Mouse (Mus musculus) intestine, postnatal 0 days (tissue): ENCODE results near the gene Cpeb3. TPM values are rescaled to one million over a fixed set of nuclear protein-coding genes. Genes with fewer than 3 reads are reported as not detected.

Source experiments
- ATAC-seq: fragments of 200-750 bp; cut with Nextera tagmentation; 2 replicates; pipeline ENCODE4 v1.8.0; 2017; ENCODE audit warnings: mild to moderate bottlenecking, moderate TSS enrichment, moderate library complexity
- H3K27ac ChIP-seq: fragments of 300-500 bp; sonication (generic); 2 replicates; pipeline ENCODE4 v1.5.1; 2014; ENCODE audit warnings: mild to moderate bottlenecking, low read depth, low read length, moderate library complexity
- H3K27me3 ChIP-seq: fragments of 300-500 bp; sonication (generic); replicated peaks from 2 replicates; pipeline ENCODE4 v1.6.1; 2014; ENCODE audit warnings: low read length, mixed read lengths; ENCODE audit not compliant: control insufficient read depth, insufficient read depth
- H3K36me3 ChIP-seq: fragments of 300-500 bp; sonication (generic); 2 replicates; pipeline ENCODE4 v1.6.1; 2014; ENCODE audit warnings: mild to moderate bottlenecking, moderate library complexity; ENCODE audit not compliant: control insufficient read depth, insufficient read depth
- H3K4me1 ChIP-seq: fragments of 300-500 bp; sonication (generic); replicated peaks from 2 replicates; pipeline ENCODE4 v1.6.1; 2014; ENCODE audit warnings: antibody characterized with exemption, low read length, mixed read lengths; ENCODE audit not compliant: control insufficient read depth, insufficient read depth
- H3K4me2 ChIP-seq: fragments of 300-500 bp; sonication (generic); replicated peaks from 2 replicates; pipeline ENCODE4 v1.6.1; 2014; ENCODE audit warnings: low read depth, mild to moderate bottlenecking, moderate library complexity
- H3K4me3 ChIP-seq: fragments of 300-500 bp; sonication (generic); 2 replicates; pipeline ENCODE4 v1.5.1; 2014; ENCODE audit warnings: low read depth, low read length
- H3K9ac ChIP-seq: fragments of 300-500 bp; sonication (generic); 2 replicates; pipeline ENCODE4 v1.6.1; 2014; ENCODE audit warnings: mild to moderate bottlenecking, low read depth, low read length
- H3K9me3 ChIP-seq: fragments of 300-500 bp; sonication (generic); 2 replicates; pipeline ENCODE4 v1.6.1; 2016; ENCODE audit warnings: mixed run types; ENCODE audit not compliant: control insufficient read depth
- CTCF ChIP-seq: sonication (generic); IDR thresholded peaks from 2 replicates; pipeline ENCODE4 v1.5.1; 2016; ENCODE audit warnings: low read depth, mild to moderate bottlenecking, control low read depth, antibody characterized with exemption, moderate library complexity
- whole genome bisulfite sequencing: fragments of 180-500 bp; shearing (Covaris S2); extraction: QIAGEN DNeasy Blood & Tissue Kit; methylation state at CpG from one replicate; pipeline ENCODE4 v1.1.7; 2014; 5-methylcytosine and 5-hydroxymethylcytosine counted together
- polyA plus RNA-seq: library from polyadenylated mRNA; unstranded; fragments of >200 nt; fragmentation: Nextera tagmentation; extraction: Ambion mirVana; gene quantifications from 2 replicates; pipeline ENCODE4 v1.2.1, GENCODE M21; 2015

Gene Cpeb3
- polyA plus RNA-seq, 1 experiment from 2014 or later: 1.6 TPM

GRCm38 (mm10) chr19:37095666-37096330 is 112.6 kb downstream of the Cpeb3 start:
- peak; percentile 23 for TF ChIP-seq CTCF
- Histone ChIP-seq H3K9me3 (no peaks in the 10 kb centered on the region), H3K9ac (no peak overlapping the region), H3K27me3 (no peaks in the 10 kb centered on the region), H3K4me3 (no peak overlapping the region), H3K4me2 (no peak overlapping the region), H3K36me3 (no peaks in the 10 kb centered on the region), H3K27ac (no peak overlapping the region), H3K4me1 (no peaks in the 10 kb centered on the region)
- 78% methylated on average over 4 of the region's 4 CpGs for WGBS
- ATAC-seq: no peak

GRCm38 (mm10) chr19:37093181-37093580 is 115.2 kb downstream of the Cpeb3 start:
- Histone ChIP-seq H3K4me2 (no peak overlapping the region), H3K27me3 (no peaks in the 10 kb centered on the region), H3K4me3 (no peak overlapping the region), H3K36me3 (no peaks in the 10 kb centered on the region), H3K9me3 (no peaks in the 10 kb centered on the region), H3K9ac (no peak overlapping the region), H3K4me1 (no peaks in the 10 kb centered on the region), H3K27ac (no peak overlapping the region)
- TF ChIP-seq CTCF: no peak
- peak; percentile 36; the same call in 1 of the 2 replicates for ATAC-seq
- 65% methylated on average over 3 of the region's 3 CpGs for WGBS

- H3K27ac ChIP-seq: no peak overlapping the region
- H3K27me3 ChIP-seq: no peaks in the 10 kb centered on the region
- no peak overlapping the region for H3K9ac ChIP-seq
- WGBS: 40% methylated on average over 8 of the region's 8 CpGs
- H3K4me1 ChIP-seq: no peaks in the 10 kb centered on the region
- H3K4me2 ChIP-seq: no peak overlapping the region
- H3K9me3 ChIP-seq: no peaks in the 10 kb centered on the region
- H3K36me3 ChIP-seq: no peaks in the 10 kb centered on the region
- no peak for ATAC-seq
- no peak overlapping the region for H3K4me3 ChIP-seq
- TF ChIP-seq CTCF: no peak
These were observed 118.0 kb downstream of the Cpeb3 start for GRCm38 (mm10) chr19:37090146-37091061.

GRCm38 (mm10) chr19:37088043-37088748 is 120.2 kb downstream of the Cpeb3 start:
- ATAC-seq: no peak
- TF ChIP-seq CTCF: no peak
- H3K9ac ChIP-seq: no peak overlapping the region
- H3K27me3 ChIP-seq: no peaks in the 10 kb centered on the region
- 91% methylated on average over 8 of the region's 8 CpGs for WGBS
- H3K36me3 ChIP-seq: no peaks in the 10 kb centered on the region
- no peak overlapping the region for H3K4me3 ChIP-seq
- H3K27ac ChIP-seq: no peak overlapping the region
- no peak overlapping the region for H3K4me2 ChIP-seq
- no peaks in the 10 kb centered on the region for H3K4me1 ChIP-seq
- H3K9me3 ChIP-seq: no peaks in the 10 kb centered on the region

GRCm38 (mm10) chr19:37084546-37084945 is 123.9 kb downstream of the Cpeb3 start:
- no peak overlapping the region for H3K4me2 ChIP-seq
- H3K27ac ChIP-seq: no peak overlapping the region
- H3K4me1 ChIP-seq: no peaks in the 10 kb centered on the region
- 66% methylated on average over 3 of the region's 3 CpGs for WGBS
- no peak for ATAC-seq
- no peaks in the 10 kb centered on the region for H3K27me3 ChIP-seq
- no peak overlapping the region for H3K4me3 ChIP-seq
- no peaks in the 10 kb centered on the region for H3K9me3 ChIP-seq
- H3K9ac ChIP-seq: no peak overlapping the region
- no peaks in the 10 kb centered on the region for H3K36me3 ChIP-seq
- no peak for TF ChIP-seq CTCF

GRCm38 (mm10) chr19:37081467-37081866 is 126.9 kb downstream of the Cpeb3 start:
- Histone ChIP-seq H3K9ac (no peak overlapping the region), H3K27me3 (no peaks in the 10 kb centered on the region), H3K4me2 (no peak overlapping the region), H3K4me3 (no peak overlapping the region), H3K4me1 (no peaks in the 10 kb centered on the region), H3K9me3 (no peaks in the 10 kb centered on the region), H3K27ac (no peak overlapping the region), H3K36me3 (no peaks in the 10 kb centered on the region)
- TF ChIP-seq CTCF: peak; percentile 38
- WGBS: 59% methylated on average over 6 of the region's 6 CpGs
- no peak for ATAC-seq
